Mouse (Mus musculus): ENCODE measurements around the gene Slc16a4.
A peak's percentile ranks its signal among the peaks of the same experiment; 100 is the strongest.

The Slc16a4 gene

DNA sequence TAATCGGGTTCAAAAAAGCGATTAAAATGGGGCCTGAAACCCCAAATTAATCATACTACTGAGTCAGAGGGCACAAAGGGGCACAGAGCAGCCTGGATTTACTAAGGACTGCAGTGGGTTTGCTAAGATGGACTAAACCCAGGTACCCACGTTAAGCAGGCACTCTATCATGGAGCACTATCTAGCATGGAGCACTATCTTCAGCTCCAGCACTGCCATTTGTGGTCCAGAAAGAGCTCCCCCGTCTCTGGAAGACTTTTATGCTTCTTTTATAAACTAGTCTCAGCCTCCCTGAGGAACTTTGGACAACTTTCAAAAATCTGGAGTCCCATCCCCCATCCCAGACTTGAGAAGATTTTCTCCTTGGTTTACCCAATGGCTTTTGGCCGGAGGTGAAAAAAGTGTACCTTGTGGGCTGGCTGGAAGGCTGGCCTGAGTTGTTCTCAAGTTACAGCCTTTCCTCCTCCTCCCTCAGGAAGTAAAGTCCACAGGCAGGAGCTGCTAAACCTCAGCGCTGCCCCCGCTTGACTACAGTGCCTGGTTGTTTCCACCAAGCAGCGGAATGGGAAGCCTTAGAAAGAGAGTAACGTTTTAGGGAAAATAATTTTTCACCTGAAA, at the start of gene Slc16a4:
TSS of gene Slc16a4 (plus strand) at position 467 of the 618 bp plus-strand sequence.
- DNase-seq (ENCODE audit: low read depth) = no peak

DNA sequence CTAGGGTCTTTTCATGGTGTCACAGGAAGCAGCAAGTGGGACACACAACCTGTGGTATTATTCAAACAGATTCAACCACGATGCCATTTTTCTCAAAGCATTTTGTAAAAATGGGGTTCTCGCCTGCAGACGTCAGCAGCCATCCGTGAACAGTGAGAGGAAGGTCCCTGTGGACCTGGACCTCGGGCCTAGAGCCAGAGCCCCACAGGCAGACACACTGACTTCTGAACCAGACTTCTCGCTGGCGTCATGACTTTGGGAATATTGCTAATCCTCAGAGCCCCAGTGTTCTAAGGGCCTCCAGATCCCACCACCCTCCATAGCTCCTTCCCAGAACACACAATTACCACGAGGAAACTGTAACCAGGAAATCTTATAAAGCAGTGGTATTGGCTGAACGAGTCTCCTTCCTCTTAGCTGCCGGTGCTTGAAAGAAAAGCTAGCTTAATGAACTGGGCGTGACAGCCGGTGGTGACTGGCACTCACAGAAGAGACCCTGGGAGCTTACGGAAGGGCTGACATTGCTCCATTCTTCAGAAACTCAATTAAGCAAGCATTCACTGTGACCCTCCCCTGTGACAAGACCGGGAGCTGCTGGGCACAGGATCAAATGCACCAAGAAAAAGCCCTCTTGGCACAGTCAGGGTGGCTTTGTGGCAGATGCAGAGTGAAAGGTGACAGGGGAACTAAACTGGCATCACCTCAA, 49.5 kb upstream of the Slc16a4 start:
- no peak for DNase-seq (ENCODE audit: low read depth)

DNA sequence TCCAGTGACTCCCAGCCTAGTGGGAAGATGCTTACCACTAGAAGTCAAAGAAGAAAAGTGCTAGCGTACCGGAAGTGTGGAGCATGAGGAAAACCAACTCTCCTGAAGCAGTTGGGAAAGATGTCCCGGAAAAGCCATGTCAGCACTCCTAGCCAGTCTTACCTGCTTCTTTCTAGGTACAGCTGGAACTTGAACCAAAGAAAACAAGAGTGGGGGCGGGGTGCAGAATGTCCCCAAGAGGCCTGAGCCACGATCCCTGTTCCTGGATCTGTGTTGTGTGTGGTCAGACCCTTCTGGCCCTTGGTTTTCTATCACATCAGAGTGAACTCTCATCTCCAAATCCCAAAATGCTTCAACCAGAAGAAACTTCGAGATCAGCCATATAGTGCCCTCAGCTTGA, 44.2 kb upstream of the Slc16a4 start:
- no peak for DNase-seq (ENCODE audit: low read depth)

DNA sequence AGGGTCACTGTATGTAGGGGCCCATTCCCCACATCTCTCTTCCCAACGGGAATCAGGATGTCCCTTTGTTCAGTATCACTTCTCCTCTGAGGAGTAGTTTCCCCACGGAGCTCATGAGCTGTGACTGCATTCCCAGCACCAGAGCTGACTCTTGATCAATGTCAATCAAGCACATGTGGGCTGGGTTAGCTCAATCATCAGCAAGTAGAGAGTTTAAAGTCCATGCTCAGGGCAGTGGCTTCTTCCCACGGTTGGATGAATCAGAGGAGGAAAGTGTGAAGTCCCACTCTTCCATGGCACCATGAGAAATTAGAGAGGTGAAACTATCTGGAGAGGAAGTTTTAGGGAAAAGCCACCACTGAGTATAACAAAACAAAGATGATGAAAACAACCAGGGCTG, 42.0 kb upstream of the Slc16a4 start:
- no peak for DNase-seq (ENCODE audit: low read depth)

DNA sequence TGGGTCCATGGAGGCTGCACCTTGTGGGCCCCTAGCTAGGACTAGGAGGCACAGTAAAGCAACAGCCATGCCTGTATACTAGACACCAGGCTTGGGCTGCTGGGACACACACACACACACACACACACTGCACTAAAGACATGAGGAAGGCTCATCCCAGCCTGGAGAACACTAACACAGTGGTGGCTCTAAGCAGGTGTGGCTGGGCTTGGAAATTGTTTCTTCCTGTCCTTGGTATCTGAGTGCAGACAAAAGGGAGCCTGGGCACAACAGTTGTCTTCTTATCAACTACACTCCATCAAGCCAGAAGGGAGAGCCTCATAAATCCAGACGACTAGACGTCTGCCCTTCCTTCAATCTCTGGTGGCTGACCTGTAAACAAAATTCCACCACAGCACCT, 40.7 kb upstream of the Slc16a4 start:
- no peak for DNase-seq (ENCODE audit: low read depth)

DNA sequence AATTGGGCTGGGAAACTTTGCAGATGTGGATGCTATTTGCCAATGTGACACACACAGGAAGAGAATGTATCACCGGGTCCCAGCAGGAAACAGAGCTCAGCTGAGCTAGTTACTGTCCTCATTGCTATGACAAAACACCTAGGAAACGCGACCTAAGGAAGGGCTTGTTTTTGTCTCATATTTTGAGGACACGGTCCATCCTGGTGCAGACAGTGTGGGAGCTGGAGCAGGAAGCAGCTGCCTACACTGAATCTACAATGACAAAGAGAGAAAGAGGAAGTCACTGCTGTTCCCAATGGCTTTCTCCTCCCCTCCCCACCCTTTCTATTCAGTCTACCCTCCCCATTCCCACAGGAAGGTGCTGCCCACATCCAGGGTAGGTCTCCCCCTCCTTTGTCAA, 39.0 kb upstream of the Slc16a4 start:
- no peak for DNase-seq (ENCODE audit: low read depth)

DNA sequence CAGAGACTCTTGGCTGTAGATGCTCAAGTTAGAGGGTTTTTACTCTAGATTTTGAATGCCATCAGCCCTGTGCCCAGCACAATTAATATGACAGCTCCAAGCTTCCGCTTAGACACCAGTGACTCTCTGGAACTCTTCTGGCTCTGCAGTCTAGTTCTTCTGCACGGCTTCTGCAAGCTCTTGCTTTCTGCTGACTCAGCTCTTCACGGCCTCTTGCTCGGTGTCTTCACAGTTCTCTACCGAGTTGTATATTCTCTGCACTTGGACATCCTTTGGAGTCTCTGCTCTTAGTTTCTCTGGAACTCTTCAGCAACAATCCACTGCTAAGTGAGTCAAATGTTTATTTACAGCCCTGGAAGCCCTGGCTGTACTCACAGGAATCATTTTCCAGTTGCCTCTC, 37.1 kb upstream of the Slc16a4 start:
- no peak for DNase-seq (ENCODE audit: low read depth)

DNA sequence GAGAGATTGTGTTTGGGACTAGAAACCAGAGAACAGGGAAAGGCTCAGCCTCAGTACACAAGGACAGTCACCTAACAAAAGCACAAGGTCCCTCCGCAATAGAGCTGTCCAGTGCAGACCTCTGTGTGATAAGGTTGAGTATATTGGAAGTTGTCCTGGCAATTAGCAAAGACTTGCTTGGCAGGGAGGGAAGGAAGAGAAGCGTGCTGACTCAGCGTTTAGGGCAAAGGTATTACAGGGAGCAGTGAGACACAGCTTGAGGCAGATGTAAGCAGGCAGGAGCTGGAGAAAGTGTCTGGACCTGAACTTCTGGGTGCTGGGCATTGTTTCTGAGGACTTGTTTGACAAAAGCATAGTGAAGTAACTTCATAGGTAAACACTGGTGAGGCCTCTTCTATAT, 35.0 kb upstream of the Slc16a4 start:
- no peak for DNase-seq (ENCODE audit: low read depth)

DNA sequence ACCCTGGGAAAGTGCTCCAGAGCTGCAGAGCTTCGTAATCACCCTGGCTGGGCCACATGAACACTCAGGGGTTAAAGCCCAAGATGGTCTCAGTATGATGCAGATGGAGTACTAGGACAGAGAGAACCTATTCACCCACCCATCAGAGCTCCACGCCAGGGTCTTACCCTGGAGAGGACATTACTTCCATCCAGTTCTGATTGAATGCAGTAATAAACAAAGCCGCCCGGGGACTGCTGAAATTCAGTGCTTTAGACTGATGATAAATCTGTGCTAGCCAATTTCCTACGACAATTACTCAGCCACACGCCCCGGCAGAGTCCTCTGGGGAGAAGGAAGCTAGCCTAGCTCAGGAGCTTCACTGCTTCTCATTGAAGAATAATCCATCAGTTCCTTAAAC, 34.3 kb upstream of the Slc16a4 start:
- DNase-seq (ENCODE audit: low read depth) = no peak

DNA sequence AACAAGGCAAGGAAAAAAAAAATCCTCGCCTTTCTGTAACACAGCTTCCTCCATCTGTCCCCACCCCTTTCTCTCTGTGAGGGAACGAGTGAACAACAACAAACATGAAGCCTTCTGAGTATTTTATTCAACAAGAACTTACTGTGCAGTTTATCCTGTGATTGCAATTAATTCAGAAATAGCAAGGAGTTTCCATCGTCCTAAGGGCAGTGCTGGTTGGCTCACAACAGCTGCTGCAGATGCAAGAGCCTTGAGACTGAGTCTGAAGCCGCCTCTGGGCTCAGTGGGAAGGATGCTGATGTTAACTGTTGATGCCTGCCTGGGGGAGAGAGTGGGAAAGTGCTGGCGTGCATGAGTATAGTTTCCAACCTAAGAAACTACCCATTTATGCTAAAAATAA, 33.1 kb upstream of the Slc16a4 start:
- no peak for DNase-seq (ENCODE audit: low read depth)

DNA sequence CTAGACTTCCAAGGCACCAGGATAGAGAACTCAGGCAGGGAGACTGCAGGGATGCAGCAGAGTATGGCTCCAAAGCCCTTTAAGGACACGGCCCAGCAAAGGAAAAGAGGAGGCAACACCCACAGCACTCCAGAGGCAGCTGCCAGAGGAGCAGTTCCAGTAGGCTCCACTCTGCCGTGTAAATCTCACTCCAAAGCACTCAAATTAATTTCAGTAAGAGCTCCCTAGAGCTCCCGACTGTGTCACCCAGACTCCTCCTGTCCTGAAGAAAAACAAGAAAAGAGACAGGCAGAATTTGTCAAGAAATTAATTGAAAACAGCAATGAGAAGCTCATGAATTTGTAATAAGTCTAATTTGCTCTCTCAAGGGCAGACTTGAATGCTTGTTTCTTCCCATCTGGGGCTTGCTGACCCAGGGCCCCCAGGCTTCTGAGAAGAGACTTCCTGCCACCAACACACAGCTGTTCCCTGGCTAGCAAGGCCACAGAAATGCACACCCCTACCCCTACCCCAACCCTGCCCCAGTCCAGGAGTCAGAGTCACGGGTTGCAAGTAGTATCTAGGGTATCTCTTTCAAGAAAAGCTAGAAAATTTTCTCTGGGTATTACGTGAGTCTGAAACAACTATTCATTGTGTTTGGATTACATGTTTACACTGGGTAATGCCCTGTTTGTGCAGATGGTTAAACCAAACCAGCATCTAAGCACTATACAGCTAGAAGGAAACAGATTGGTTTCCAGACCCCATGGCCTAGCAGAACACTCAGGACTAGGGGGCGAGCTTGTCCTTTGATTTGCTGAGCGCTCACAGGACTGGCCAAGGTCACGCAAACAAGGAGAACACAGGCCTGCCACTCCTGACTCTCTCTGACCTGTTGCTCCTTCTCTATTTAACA, 29.8 kb upstream of the Slc16a4 start:
- no peak for DNase-seq (ENCODE audit: low read depth)

DNA sequence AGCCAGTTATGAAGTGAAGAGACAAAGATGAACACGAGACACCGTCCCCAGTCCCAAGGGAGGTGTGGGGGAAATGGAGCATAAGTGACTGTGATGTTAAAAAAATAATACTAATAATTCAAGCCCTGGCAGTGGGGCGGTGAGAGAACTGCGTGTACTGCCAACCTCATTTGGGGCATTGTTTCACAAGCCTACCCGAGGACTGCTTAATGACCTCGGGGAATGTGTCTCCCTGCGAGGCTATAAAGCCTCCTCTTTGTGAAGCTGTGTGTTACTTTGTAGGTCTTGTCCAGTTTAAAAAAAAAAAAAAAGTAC, 29.2 kb upstream of the Slc16a4 start:
- no peak for DNase-seq (ENCODE audit: low read depth)

DNA sequence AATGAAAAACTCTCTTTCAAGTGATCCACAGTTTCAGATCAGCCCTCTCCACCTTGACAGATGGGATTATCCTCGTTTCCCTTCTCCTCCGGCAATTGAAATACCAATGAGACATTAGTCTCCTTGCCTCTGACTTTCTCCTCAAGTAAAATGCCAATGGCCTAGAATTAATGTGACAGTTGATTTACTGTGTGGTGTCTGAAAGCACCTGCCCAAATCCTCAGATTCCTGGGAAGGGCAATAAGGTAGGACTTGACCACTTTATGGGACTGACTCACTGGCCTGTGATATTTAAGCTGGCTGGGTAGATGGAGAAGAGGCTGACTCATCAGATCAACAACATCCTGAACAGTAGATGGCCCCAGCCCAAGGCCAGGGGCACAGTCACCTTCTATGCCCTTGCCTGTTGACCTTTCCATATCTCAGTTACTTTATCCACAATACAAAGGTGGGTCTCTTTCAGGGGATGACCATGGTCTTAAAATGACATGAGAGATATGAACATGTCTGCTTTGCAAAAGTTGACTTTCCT, 24.1 kb upstream of the Slc16a4 start:
- DNase-seq (ENCODE audit: low read depth) = no peak

DNA sequence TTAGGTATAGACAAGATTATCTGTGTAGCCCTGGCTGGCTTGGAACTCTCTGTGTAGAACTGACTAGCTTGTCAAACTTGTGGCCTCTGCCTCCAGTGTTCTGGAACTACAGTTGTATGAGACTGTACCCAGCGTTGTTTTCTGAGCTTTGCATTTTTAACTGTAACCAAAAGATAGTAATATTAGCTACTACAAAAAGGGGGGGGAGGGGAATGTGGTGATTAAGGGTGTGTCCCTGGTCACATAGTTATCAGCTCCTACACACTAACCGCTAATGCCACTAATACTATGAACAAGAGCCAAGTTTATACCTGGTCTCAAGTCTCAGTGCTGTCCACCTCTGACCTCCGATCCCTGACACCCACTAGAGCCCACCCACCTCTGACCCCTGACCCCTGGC, 18.6 kb upstream of the Slc16a4 start:
- DNase-seq (ENCODE audit: low read depth) = no peak

DNA sequence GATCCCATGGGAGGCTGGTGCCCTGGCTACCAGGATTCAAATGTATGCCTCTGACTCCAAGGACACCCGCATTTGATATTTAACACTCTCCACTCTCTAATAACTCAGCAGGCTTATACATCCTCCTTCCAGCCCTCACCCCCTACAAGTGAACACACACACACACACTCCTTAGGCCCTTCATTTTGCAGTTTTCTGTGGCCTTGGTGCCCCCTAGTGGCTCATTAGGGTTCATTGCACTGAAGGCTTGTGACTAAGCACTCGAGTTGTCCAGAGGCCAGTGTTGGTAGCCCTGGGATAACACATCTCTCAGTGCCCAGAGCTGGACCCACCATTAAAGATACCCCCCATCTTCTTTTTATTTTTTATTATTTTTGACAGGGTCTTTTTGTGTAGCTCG, 17.2 kb upstream of the Slc16a4 start:
- DNase-seq (ENCODE audit: low read depth) = peak; percentile 84

DNA sequence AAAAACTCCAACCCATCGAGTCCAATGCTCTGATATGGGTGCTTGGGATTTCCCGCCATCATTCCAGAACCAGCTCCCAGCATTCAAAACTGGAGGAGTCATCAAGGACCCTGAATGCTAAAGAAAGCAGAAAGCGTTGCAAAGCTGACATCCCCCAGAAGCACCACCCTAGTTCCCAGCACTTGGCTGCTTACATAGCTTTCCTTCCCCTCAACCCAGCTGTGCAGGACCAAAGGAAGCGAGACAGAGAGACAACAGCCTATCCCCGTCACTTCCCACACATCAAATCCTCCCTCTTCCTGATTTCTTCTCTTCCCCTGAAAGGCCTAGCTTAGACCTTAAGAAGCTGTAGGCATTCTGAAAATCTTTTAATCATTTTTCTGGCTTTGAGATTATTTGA, 15.7 kb upstream of the Slc16a4 start:
- DNase-seq (ENCODE audit: low read depth) = no peak

DNA sequence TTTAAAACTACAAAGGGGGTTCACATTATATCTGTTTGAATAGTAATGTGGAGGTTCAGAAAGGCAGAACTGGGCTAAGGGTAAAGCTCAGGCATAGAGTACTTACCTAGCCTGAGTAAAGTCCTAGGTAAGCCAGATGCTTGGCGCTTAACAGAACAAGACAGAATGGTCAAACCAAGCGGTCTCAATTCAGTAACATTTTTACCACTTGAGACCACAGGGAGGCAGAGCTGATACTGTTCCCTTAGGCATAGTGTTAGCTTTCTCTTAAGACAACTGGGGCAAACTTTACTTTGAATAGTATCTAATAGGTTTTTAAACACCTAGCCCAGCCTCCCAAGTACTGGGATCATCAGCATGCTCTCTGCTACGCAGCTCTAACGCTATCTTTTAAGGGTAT, 15.0 kb upstream of the Slc16a4 start:
- DNase-seq (ENCODE audit: low read depth) = peak; percentile 26

DNA sequence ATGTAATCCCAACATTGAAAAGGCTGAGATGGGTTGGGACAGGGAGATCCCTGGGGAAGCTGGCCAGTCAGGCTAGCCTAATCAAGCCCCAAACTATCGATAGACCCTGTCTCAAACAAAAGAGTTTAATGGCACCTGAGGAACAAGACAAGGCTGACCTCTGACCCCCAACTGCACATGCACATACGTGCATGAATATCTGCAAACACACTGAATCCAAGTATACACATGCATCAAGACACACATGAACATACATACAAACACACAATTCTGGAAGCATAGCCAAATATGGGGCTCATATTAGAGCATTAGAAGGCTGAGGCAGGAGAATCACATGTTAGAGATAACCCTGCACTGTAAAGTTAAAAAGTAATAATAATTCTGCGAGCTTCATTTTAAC, 14.4 kb upstream of the Slc16a4 start:
- no peak for DNase-seq (ENCODE audit: low read depth)

DNA sequence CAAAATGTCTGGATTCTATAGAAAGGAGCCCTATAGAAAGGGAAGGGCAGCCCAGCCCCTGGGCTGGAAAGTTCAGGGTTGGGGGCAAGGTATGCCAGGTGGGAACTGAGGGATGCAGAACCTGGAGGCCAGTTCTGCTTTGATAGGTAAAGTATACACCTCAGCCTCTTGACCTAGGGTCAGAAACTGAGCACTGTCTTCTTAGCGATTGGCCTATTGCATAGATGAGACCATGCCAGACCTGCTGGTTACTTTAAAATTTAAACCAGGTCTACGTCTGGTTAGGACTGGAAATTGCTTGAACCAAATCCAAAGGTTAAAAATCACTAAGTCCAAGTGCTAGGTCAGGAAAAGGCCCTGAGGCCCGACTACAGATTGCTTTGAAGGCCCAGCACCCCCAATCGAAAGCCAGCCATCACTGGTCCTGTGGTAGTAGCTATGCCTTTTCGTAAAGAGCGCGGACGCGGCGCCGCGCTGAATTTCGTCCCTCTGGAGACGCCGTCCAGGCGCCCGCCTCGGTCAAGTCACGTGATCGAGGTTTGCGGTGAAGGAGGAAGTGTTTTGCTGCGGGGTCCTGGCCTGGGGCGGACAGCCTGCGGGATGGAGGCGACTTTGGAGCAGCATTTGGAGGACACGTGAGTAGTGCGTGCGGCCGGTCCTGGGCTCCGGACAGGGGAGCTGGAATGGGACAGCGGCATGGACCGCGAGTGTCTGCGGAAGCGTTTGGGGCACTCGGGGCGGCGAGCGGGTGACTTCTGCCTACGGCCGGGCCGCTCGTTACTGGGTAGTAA, 12.4 kb upstream of the Slc16a4 start, which contains the start of gene Lamtor5:
TSS of gene Lamtor5 (plus strand) at position 380 of the 791 bp plus-strand sequence.
- peak; percentile 93 for DNase-seq (ENCODE audit: low read depth)

DNA sequence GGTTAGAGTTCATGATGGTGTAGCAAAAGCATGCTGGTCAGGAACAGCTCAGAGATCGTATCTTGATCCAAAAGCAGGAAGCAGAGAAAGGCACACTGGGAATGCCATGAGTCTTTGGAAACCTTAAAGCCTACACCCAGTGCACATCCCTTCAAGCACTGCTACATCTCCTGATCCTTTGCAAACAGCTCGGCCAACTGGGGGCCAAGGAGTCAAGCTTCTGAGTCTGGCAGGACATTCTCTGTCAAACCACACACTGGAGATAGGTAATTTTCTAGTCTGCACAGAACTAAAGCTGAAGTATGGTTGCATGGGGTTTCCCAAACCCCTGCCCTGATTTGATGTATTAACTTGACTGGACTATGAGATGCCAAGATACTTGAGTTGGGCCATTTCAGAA, 4.9 kb upstream of the Slc16a4 start:
- no peak for DNase-seq (ENCODE audit: low read depth)

DNA sequence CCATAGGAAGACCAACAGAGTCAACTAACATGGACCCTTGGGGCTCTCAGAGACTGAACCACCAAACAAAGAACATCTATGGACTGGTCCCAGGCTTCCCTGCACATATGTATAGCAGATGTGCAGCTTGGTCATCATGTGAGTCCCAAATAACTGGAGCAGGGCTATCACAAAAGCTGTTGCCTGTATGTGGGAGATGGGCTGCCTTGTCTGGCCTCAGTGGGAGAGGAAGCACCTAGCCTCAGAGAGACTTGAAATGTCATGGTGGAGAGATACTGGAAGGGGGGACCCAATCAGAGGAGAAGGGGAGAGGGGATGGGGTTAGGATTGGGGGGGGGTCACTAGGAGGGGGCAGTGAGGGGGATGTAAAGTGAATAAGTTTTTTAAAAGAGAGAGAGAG, 3.7 kb upstream of the Slc16a4 start:
- DNase-seq (ENCODE audit: low read depth) = no peak
